Mouse (Mus musculus): ENCODE measurements at regions not wholly inside any gene's neighbourhood (a gene's known extent, or its start where the extent isn't known, plus 50 kb on each side); places are given as distances from the start of the nearest gene placed in this dataset.
A peak's percentile ranks its signal among the peaks of the same experiment; 100 is the strongest.
"Not testable (repeated sequence)": the region's sequence is repeated elsewhere in the genome, so short reads cannot be mapped to it uniquely, and the experiment has no call there.

DNA sequence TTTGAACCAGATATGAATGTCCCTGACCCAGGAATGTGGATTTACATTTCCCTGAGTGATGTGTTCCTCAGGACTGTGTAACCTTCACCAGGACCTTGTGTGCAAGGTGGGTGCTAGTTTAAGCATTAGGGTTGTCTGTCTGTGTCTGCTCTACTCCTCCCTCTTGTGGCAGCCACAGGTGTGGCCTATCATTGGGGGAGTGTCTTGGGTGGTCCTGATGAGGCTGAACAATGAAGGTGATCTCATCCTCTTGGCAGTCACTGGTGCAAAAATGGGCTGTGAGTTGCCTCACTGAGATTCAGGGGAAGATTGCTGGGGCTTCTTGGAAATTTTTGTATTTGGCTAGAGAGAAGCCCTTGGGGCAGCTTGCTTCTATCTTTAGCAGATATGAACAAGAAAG is 179.4 kb upstream of the Ube2e1 start:
- ATAC-seq (replicated peaks; ENCODE audit: poor library complexity), result 0 out of 2 replicates have a peak, but pooled peaks have one; percentile 58

- ATAC-seq (replicated peaks; ENCODE audit: poor library complexity), result no peak
These were observed 176.6 kb upstream of the Ube2e1 start for GRCm38 (mm10) chr14:18508359-18508647.

- no peak for ATAC-seq (replicated peaks; ENCODE audit: poor library complexity)
These were observed 176.1 kb upstream of the Ube2e1 start for GRCm38 (mm10) chr14:18507582-18508358.

GRCm38 (mm10) chr14:18506168-18506567 is 174.5 kb upstream of the Ube2e1 start:
- peak; percentile 86 for ATAC-seq (replicated peaks; ENCODE audit: poor library complexity)

DNA sequence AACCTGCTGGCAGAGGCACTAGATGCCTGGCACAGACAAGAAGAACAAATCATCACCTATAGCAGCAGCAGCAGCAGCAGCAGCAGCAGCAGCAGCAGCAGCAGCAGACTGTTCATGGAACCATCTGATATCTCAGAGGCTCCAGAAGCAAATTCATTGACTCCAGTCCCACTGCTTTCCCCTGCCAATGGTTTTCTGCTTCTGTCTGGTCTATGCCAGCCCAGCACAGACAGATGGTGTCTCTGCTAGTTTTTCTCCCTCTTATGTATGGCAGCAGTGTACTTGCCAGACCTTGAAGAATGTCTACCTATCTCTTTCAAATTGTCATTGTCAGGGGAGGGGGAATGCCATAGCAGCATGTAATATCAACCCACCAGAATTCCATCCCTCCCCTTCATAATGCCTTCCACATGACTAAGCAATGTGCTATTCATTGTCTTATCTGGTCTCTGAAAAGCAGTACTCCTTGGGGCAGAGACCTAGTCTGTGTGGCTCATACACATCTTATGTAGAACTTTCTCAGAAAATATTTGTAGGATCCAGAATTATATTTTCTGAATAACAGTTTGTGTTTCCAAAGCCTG is 168.7 kb upstream of the Ube2e1 start:
- ATAC-seq (replicated peaks; ENCODE audit: poor library complexity), result no peak

DNA sequence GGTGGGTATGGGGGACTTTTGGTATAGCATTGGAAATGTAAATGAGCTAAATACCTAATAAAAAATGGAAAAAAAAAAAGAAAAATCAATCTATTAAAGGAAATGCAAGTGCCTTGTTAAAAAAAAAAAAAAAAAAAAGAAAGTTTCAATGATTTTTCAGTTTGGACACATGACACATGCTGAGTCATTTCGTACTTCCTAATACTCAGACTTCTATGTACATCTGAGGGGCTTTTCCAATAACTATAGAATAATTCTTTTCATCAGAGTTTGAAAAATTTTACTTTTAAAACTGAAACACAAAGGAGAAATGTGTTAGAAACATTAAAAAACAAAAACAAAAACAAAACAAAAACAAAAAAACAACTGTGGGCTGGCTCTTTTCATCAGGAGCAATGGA is 162.4 kb upstream of the Ube2e1 start:
- ATAC-seq (replicated peaks; ENCODE audit: poor library complexity), result no peak

DNA sequence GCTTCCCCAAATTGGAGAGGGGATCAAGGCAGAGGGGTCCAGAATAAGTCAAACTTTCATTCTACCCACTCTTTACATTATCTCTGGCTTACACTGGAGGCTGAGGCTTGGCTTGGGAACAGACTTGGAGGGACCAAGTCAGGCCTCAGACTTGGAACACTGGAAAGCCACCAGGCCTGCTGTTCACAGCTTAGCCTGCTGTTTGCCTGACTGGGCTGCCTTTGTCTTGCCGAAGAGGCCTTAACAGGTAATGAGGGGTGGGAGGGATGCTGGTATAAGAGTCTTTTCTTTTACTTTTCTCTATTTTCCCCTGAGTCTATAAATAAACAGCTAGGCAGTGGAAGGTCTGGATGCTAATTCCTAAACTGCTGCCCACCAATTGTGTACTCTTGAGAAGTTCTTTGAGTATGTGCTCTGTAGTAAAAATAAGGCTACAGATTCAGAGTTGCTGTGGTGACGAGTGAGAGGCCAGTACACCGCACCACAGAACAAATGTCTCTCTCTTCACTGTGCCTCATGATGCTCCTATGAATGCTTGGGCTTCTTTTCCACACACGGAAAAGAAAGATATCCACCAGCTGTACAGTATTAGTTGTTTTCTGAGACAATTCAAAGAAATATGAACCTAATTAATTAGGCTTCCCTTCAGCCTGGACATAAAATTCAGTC is 154.6 kb upstream of the Ube2e1 start:
- ATAC-seq (replicated peaks; ENCODE audit: poor library complexity), result no peak

GRCm38 (mm10) chr14:18485526-18485925 is 153.9 kb upstream of the Ube2e1 start:
- no peak for ATAC-seq (replicated peaks; ENCODE audit: poor library complexity)

- no peak for ATAC-seq (replicated peaks; ENCODE audit: poor library complexity)
These were observed 145.2 kb upstream of the Ube2e1 start for GRCm38 (mm10) chr14:18476795-18477320.

DNA sequence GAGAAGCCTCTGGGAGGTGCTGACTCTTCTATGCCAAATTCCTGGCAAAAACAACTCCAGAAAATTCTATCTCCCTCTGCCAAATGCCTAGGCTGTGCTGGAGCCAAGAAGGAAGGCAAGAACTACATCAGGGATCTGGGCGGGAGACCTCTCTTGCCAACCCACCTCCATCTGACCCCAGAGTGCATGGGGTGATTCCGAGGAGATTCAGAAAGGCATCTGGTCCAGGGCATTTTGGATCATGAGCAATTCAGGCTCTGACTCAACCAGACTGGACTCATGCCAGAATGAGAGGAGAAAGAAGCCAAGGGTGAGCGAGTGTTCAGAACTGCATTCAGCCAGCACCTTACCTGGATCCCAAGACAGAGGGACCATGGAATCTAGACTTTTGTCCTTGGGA is 137.0 kb upstream of the Ube2e1 start:
- no peak for ATAC-seq (replicated peaks; ENCODE audit: poor library complexity)

GRCm38 (mm10) chr14:18466864-18467263 is 135.2 kb upstream of the Ube2e1 start:
- ATAC-seq (replicated peaks; ENCODE audit: poor library complexity), result not testable (repeated sequence)

- ATAC-seq (replicated peaks; ENCODE audit: poor library complexity), result not testable (repeated sequence)
These were observed 132.5 kb upstream of the Ube2e1 start for GRCm38 (mm10) chr14:18464199-18464598.

DNA sequence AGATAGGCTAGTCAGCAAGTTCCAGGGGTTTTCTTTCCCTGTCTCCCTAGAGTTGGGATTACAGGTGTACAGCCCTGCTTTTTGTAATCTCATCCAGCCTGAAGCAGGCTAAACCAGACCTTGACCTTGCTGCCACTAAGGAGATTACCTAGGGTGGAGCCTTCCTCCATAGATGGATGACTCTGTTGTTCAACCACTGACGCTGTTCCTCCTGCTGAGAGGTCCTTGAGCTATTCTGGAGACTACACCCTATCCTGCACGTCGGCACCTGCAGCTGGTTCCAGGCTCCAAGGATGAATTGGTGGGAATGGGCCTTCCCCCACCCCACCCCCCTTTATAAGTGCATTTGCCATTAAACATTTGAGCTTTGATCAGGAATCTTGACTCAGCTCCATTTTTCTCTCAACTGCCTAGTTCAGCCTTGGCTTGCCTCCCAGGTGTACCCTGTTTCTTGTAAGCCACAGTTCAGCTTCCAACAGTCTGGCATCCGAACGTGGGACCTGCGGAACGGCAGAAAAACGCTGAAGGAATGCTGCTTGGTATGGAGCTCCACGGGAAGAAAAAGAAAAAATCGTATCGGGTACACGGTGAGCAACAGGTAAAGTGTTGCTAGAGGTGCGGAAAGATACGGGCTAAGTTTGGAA is 131.7 kb upstream of the Ube2e1 start:
- ATAC-seq (replicated peaks; ENCODE audit: poor library complexity), result no peak

DNA sequence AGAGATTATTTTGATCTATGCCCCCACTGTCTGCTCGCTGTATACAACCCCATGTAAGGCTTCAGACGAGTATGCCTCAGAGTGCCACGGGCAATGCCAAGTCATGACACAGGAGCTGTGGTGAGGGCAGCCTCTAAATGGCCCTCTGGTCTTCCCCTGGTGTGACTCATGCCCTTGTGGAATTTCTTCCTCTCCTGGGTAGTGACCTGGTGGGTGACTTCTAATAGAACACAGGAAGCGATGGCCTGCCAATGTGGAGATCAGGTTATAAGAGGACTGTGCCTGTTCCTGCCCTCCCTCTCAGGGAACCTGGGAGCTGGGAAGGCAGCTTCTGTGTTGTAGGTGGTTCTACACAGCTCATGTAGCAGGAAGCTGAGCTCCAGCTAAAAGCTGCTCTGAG is 130.7 kb upstream of the Ube2e1 start:
- no peak for ATAC-seq (replicated peaks; ENCODE audit: poor library complexity)

- no peak for ATAC-seq (replicated peaks; ENCODE audit: poor library complexity)
These were observed 117.0 kb upstream of the Ube2e1 start for GRCm38 (mm10) chr14:18448666-18449065.

DNA sequence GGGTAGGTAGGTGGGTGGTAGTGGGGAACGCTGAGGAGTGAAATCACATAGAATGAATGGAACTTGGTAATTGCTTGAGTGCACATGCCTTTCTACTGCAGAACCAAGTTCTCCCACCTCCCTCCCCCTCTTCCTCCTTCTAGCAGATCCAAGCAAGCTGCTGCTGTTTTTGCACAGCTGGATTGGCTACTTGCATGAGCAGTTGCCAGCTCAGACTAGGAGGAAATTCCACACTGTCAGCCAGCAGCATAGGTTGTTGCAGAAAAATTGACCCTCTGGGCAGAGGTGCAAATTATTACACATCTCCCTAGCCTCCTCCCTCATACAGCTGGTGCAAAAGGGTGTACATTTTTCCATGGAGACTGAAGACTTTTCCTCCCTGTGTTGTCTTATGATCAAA is 112.8 kb upstream of the Ube2e1 start:
- ATAC-seq (replicated peaks; ENCODE audit: poor library complexity), result no peak

GRCm38 (mm10) chr14:18428968-18429367 is 97.3 kb upstream of the Ube2e1 start:
- ATAC-seq (replicated peaks; ENCODE audit: poor library complexity), result not testable (repeated sequence)

DNA sequence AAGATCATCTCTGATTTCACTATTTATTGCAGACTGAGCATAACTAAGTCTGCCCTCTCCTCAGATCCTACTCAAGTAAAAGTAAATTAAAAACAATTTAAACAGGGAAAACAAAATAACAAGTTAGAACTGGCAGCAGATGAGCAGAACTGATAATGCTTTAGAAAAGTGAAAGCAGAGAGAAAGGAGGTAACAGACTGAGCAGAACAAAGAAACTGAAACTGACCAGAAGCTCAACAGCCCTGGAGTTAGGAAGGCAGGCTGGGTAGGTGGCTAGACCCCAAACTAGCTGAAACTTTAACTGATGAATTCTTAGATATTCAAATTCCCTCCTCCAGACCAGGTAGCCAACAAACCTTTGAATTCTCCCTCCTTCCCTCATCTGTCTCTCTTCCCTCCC is 94.2 kb upstream of the Ube2e1 start:
- no peak for ATAC-seq (replicated peaks; ENCODE audit: poor library complexity)

DNA sequence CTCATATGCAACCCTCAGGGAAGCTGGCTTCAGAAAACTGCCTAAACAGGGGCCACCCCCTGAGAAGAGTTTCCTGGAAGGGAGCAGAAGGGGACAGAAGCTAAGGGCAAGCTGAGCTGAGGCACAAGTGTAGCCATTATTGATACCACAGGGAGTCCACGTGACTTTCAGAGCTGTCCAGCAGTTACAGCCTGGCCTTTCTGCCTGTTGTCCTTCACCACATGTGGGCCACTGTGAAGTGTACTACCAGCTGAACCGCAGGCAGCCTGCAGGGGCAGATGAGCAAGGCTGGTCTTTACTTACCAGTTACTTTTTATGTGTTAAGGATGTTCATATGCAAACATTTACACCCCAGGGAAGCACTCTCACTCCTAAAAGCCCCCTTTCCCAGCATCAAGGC is 85.2 kb upstream of the Ube2e1 start:
- ATAC-seq (replicated peaks; ENCODE audit: poor library complexity), result no peak

DNA sequence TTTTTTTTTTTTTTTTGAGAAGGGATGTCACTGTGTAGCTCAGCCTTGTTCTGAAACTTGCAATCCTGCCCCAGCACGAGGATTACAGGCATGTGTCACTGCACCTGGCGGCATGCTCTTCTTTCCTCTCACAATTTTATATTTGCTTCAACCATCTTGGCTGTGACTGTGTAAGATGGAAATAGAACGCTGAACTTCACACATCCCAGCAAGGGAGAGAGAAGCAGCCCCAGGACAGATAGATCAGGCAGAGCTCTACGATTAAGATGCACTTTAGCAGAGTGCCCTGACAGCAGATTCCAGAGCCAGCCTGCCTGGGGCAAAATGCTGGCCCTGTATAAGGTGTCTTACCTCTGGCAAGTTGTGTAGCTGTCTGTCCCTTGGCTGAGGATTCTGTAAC is 84.7 kb upstream of the Ube2e1 start:
- ATAC-seq (replicated peaks; ENCODE audit: poor library complexity), result no peak

- no peak for ATAC-seq (replicated peaks; ENCODE audit: poor library complexity)
These were observed 67.3 kb upstream of the Ube2e1 start for GRCm38 (mm10) chr14:18398953-18399352.

All from megakaryocyte progenitor cell, adult 5-6 weeks (primary cell).